Mouse (Mus musculus): ENCODE measurements at regions not wholly inside any gene's neighbourhood (a gene's known extent, or its start where the extent isn't known, plus 50 kb on each side); places are given as distances from the start of the nearest gene placed in this dataset.

DNA sequence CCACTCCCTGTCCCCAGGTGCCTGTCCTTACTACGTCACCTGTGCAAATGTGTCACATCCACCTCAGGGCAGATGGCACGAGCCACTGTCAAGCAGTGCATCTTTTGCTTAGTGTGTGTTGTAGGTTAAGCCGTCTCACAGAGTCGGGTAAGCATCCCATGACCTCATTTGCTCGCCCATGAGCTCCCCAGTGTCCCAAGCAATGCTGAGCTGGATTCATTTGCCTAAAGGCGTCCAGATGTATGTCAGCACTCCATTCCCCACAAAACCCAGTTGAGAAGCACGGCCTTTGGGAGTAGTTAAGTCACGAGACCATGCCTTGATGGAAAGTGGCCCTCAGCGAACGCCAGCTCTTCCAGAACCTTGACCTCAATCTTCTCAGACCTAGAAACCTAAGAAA is 242.7 kb upstream of the Sulf2 start:
- Histone ChIP-seq H3K4me3 (ENCODE audit: insufficient read depth, low read depth, low read length) (no peak overlapping the region), H3K4me1 (ENCODE audit: control insufficient read depth, insufficient read depth, low read length) (peaks cover 46% of the 10 kb centered on the region), H3K27ac (ENCODE audit: insufficient read depth, low read depth, low read length) (no peak overlapping the region)
- TF ChIP-seq POLR2A (IDR thresholded peaks at IDR 0.05; ENCODE audit: insufficient read depth, low read depth, low read length) (no peak), CTCF (IDR thresholded peaks at IDR 0.05; ENCODE audit: insufficient read depth, low read depth, low read length) (no peak)
- 93% methylated on average over 10 of the region's 10 CpGs for WGBS

GRCm38 (mm10) chr2:166394666-166395065 is 239.2 kb upstream of the Sulf2 start:
- 24% methylated on average over 13 of the region's 13 CpGs for WGBS
- H3K27ac ChIP-seq (ENCODE audit: insufficient read depth, low read depth, low read length) = no peak overlapping the region

DNA sequence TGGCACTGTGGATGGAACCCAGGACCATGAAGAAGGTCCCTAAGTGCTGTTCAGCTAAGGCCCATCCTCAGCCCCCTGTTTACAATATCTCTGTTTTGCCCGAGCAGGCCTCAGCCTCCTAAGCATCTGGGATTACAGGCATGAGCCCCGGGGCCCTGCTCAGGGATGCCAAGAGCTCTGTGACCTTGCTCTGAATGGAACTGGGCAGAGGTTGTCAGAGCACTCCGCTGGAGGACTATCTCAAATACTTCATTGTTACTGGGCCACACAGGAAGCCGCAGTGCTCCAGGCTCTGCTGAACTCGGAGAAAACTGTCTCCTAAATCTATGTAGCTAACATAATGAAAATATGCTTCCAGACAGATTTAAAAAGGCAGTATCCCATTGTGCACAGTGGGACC is 235.7 kb upstream of the Sulf2 start:
- Histone ChIP-seq H3K4me3 (ENCODE audit: insufficient read depth, low read depth, low read length) (no peak overlapping the region), H3K4me1 (ENCODE audit: control insufficient read depth, insufficient read depth, low read length) (peaks cover 17% of the 10 kb centered on the region), H3K27ac (ENCODE audit: insufficient read depth, low read depth, low read length) (no peak overlapping the region)
- 65% methylated on average over 5 of the region's 5 CpGs for WGBS
- TF ChIP-seq POLR2A (IDR thresholded peaks at IDR 0.05; ENCODE audit: insufficient read depth, low read depth, low read length) (no peak), CTCF (IDR thresholded peaks at IDR 0.05; ENCODE audit: insufficient read depth, low read depth, low read length) (no peak)

More at GRCm38 (mm10) chr2:166394666-166395065, 239.2 kb upstream of the Sulf2 start:
- peaks cover 29% of the 10 kb centered on the region for H3K4me1 ChIP-seq (ENCODE audit: control insufficient read depth, insufficient read depth, low read length)
- no peak overlapping the region for H3K4me3 ChIP-seq (ENCODE audit: insufficient read depth, low read depth, low read length)
- TF ChIP-seq POLR2A (IDR thresholded peaks at IDR 0.05; ENCODE audit: insufficient read depth, low read depth, low read length) (no peak), CTCF (IDR thresholded peaks at IDR 0.05; ENCODE audit: insufficient read depth, low read depth, low read length) (no peak)

GRCm38 (mm10) chr2:166388050-166388449 is 232.6 kb upstream of the Sulf2 start:
- WGBS = 55% methylated on average over 6 of the region's 6 CpGs

DNA sequence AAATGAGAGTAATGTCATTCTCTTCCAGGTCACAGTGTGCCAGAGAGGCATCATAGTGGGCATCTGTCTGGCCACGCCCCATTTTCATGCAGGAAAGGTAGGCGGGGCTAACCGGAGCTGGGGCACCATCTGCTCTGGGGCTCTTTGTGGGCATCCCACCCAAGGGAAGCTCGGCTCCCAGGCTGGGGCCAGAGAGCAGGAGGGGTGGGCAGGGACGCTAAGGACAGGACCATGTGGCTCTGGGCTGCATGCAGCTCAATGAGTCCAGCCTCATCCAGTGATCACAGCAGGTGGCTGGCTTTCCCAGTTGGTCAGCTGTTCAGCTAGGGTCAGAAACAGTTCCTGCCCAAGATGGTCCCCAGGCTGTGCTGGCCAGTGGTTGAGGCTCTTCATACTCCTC is 231.4 kb upstream of the Sulf2 start:
- TF ChIP-seq CTCF (IDR thresholded peaks at IDR 0.05; ENCODE audit: insufficient read depth, low read depth, low read length) (no peak), POLR2A (IDR thresholded peaks at IDR 0.05; ENCODE audit: insufficient read depth, low read depth, low read length) (no peak)
- Histone ChIP-seq H3K4me3 (ENCODE audit: insufficient read depth, low read depth, low read length) (no peak overlapping the region), H3K4me1 (ENCODE audit: control insufficient read depth, insufficient read depth, low read length) (peaks cover 4% of the 10 kb centered on the region; the same call in 1 of the 2 replicates), H3K27ac (ENCODE audit: insufficient read depth, low read depth, low read length) (no peak overlapping the region)
- WGBS = 82% methylated on average over 5 of the region's 5 CpGs

More at GRCm38 (mm10) chr2:166388050-166388449, 232.6 kb upstream of the Sulf2 start:
- no peak for TF ChIP-seq POLR2A (IDR thresholded peaks at IDR 0.05; ENCODE audit: insufficient read depth, low read depth, low read length)
- TF ChIP-seq CTCF (IDR thresholded peaks at IDR 0.05; ENCODE audit: insufficient read depth, low read depth, low read length) = no peak
- Histone ChIP-seq H3K27ac (ENCODE audit: insufficient read depth, low read depth, low read length) (no peak overlapping the region), H3K4me3 (ENCODE audit: insufficient read depth, low read depth, low read length) (no peak overlapping the region), H3K4me1 (ENCODE audit: control insufficient read depth, insufficient read depth, low read length) (peaks cover 4% of the 10 kb centered on the region; the same call in 1 of the 2 replicates)

DNA sequence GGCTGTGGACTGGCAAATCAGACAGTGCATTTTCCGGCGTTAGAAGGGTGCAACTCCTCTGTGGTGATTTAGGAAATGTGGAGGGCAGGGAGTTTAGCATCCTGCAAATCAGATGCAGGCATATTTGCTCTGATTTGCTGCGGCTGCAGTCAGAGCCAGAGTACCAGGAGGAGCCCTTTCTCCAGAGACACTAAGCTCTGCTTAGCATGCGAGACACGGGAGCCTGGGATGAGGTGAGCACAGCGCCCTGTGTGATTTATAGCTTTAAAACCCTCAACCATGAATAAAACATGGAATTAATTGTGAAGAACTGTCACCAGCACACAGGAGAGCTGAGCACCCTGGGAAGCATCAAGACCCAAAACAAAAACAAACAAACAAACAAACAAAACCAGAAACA is 229.1 kb upstream of the Sulf2 start:
- no peak overlapping the region for H3K4me3 ChIP-seq (ENCODE audit: insufficient read depth, low read depth, low read length)
- H3K27ac ChIP-seq (ENCODE audit: insufficient read depth, low read depth, low read length) = no peak overlapping the region
- no peak for TF ChIP-seq POLR2A (IDR thresholded peaks at IDR 0.05; ENCODE audit: insufficient read depth, low read depth, low read length)
- no peak for TF ChIP-seq CTCF (IDR thresholded peaks at IDR 0.05; ENCODE audit: insufficient read depth, low read depth, low read length)
- H3K4me1 ChIP-seq (ENCODE audit: control insufficient read depth, insufficient read depth, low read length) = peaks cover 4% of the 10 kb centered on the region; the same call in 1 of the 2 replicates
- 61% methylated on average over 6 of the region's 6 CpGs for WGBS

- no peak for TF ChIP-seq CTCF (IDR thresholded peaks at IDR 0.05; ENCODE audit: insufficient read depth, low read depth, low read length)
- no peak for TF ChIP-seq POLR2A (IDR thresholded peaks at IDR 0.05; ENCODE audit: insufficient read depth, low read depth, low read length)
- Histone ChIP-seq H3K27ac (ENCODE audit: insufficient read depth, low read depth, low read length) (no peak overlapping the region), H3K4me1 (ENCODE audit: control insufficient read depth, insufficient read depth, low read length) (peaks cover 4% of the 10 kb centered on the region; the same call in 1 of the 2 replicates), H3K4me3 (ENCODE audit: insufficient read depth, low read depth, low read length) (no peak overlapping the region)
- WGBS = 97% methylated on average over 5 of the region's 5 CpGs
These were observed 227.9 kb upstream of the Sulf2 start for GRCm38 (mm10) chr2:166383356-166383755.

DNA sequence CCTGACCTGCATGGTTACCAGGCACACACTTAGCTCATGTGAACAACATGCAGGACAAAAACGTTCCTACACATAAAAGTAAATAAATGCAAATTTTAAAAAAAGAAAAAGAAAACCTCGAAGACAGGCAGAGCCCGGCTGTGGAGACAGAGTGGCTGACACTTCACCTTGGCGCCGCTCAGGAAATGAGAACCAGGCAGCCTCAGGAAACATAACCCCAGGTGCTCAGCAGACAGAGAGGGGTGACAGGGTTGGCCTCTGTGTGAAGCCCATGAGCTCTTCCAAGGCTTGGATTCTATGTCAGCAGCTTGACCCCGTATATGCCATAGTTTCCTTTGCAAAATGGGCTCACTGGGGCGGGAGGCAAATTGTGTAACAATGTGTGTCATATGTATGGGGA is 226.7 kb upstream of the Sulf2 start:
- WGBS = 89% methylated on average over 7 of the region's 7 CpGs
- no peak for TF ChIP-seq CTCF (IDR thresholded peaks at IDR 0.05; ENCODE audit: insufficient read depth, low read depth, low read length)
- no peak for TF ChIP-seq POLR2A (IDR thresholded peaks at IDR 0.05; ENCODE audit: insufficient read depth, low read depth, low read length)
- no peak overlapping the region for H3K4me3 ChIP-seq (ENCODE audit: insufficient read depth, low read depth, low read length)
- H3K4me1 ChIP-seq (ENCODE audit: control insufficient read depth, insufficient read depth, low read length) = no peaks in the 10 kb centered on the region; the same call in 1 of the 2 replicates
- H3K27ac ChIP-seq (ENCODE audit: insufficient read depth, low read depth, low read length) = no peak overlapping the region

GRCm38 (mm10) chr2:166380854-166381253 is 225.4 kb upstream of the Sulf2 start:
- 91% methylated on average over 9 of the region's 9 CpGs for WGBS
- Histone ChIP-seq H3K27ac (ENCODE audit: insufficient read depth, low read depth, low read length) (no peak overlapping the region), H3K4me1 (ENCODE audit: control insufficient read depth, insufficient read depth, low read length) (no peaks in the 10 kb centered on the region; the same call in 1 of the 2 replicates), H3K4me3 (ENCODE audit: insufficient read depth, low read depth, low read length) (no peak overlapping the region)
- no peak for TF ChIP-seq CTCF (IDR thresholded peaks at IDR 0.05; ENCODE audit: insufficient read depth, low read depth, low read length)

- 64% methylated on average over 3 of the region's 3 CpGs for WGBS
- Histone ChIP-seq H3K4me3 (ENCODE audit: insufficient read depth, low read depth, low read length) (no peak overlapping the region), H3K27ac (ENCODE audit: insufficient read depth, low read depth, low read length) (no peak overlapping the region), H3K4me1 (ENCODE audit: control insufficient read depth, insufficient read depth, low read length) (no peaks in the 10 kb centered on the region; the same call in 1 of the 2 replicates)
- no peak for TF ChIP-seq POLR2A (IDR thresholded peaks at IDR 0.05; ENCODE audit: insufficient read depth, low read depth, low read length)
These were observed 222.9 kb upstream of the Sulf2 start for GRCm38 (mm10) chr2:166378325-166378724.
